Mouse (Mus musculus) kidney, adult 2 months (tissue): ENCODE data around the gene Abt1.

Source experiments
- CTCF ChIP-seq: fragments of 200-500 bp; conservative IDR thresholded peaks from 2 replicates; pipeline ENCODE4 v1.5.1; 2011; ENCODE audit warnings: low read depth, mild to moderate bottlenecking, control low read depth, low read length, moderate library complexity, mixed read lengths; ENCODE audit not compliant: insufficient read depth, insufficient read length
- POLR2A ChIP-seq: fragments of 200-500 bp; IDR thresholded peaks from one replicate; pipeline ENCODE4 v1.6.1; 2011; ENCODE audit warnings: low read depth, low read length, control low read depth

GRCm38 (mm10) chr13:23437908-23438307 is 14.2 kb upstream of the Abt1 start:
- TF ChIP-seq CTCF (no peak), POLR2A (no peak)
